Mouse (Mus musculus) fibroblast of lung, adult 2 months (primary cell): ENCODE measurements around the gene Lin7a.

Experiments
- DNase-seq: peaks from one replicate; pipeline ENCODE4 v3.0.0-alpha.2; 2011; ENCODE audit warnings: low read depth

Gene Lin7a

DNA sequence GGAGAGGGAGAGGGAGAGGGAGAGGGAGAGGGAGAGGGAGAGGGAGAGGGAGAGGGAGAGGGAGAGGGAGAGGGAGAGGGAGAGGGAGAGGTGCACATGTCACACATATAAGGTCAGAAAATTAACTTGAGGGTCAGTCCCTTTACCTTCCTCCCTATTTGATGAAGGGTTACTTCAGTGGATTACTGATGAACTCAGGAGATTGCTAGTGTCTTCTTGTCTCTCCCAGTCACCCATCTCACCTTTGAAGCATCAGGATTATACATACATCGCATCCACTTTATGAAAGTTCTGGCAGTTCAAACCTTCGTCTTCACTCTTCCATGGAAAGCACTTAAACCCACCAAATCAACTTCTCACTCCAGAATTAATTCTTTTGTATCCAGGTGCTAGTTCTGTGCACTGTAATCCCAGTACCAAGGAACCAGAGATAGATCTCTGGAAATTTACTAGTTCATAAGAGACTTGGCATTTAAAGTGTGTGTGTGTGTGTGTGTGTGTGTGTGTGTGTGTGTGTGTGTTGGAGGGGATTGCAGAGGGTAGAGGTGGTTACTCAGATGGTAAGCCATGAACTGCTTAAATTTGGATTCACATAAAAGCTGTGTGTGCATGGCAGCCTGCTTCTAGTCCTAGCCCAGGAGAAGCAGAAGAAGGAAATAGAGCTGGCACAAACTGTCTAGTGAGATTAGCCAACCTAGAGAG is 19.5 kb upstream of the Lin7a start:
- no peak for DNase-seq

DNA sequence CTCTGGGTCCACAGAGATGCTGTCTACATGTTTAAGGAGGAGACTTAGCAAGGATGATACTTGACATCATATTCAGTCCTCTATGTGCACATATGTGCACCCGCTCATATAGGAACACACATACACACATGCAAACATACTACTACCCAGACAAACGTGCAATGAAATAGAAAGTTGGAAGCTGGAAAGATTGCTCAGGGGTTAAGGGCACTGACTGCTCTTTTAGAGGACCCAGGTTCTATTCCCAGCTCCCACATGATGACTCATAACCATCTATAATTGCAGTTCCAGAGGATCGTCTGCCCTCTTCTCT is 19.0 kb upstream of the Lin7a start:
- no peak for DNase-seq

DNA sequence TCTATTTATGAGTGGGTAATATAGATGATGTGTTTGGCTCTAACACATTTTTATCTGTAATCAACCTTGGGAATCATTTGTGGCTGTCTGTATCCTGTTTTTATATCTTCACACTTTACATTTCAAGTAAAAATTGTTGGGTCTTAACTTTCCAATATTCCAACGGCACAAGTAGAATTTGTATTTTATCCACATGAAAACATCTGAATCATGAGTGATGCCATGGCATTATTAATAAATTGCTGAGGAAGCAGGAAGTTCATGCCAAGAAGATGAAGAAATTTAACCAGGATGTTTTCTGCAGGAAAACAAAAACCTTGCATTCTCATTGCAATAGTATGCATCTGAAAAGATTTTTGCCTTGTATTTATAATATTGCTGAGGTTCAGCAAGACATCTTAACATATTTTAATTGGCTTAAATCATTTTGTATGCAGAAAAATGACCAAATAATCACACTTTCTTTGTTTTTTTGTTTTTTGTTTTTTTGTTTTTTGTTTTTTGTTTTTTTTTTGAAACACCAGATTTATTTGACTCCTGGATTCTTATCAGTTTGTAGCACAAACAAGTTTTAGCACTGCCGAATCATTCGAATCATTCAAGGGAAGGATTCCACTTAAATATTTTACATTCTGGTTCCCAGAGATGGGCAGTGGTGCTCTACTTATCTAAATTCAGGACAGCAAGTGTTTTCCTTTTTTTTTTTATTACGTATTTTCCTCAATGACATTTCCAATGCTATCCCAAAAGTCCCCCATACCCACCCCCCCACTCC is 18.1 kb upstream of the Lin7a start:
- DNase-seq = no peak

DNA sequence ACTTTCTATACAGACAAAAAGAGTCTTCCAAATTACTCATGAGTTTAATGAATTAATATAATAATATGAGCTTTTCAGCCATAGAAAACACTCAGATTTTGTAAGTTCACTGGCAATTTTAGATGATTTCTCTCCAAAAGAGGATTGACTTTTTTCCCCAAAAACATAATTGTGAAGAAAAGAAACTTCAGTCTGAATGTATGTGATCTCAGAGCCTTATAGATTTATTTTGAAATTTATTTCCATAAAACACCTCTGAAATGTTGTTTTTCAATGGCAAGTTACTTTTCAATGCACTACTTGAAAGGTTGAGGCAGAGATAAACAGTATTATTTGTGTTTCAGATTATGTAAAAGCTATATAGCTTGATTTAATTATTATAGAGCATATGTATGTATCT is 16.8 kb upstream of the Lin7a start:
- no peak for DNase-seq

DNA sequence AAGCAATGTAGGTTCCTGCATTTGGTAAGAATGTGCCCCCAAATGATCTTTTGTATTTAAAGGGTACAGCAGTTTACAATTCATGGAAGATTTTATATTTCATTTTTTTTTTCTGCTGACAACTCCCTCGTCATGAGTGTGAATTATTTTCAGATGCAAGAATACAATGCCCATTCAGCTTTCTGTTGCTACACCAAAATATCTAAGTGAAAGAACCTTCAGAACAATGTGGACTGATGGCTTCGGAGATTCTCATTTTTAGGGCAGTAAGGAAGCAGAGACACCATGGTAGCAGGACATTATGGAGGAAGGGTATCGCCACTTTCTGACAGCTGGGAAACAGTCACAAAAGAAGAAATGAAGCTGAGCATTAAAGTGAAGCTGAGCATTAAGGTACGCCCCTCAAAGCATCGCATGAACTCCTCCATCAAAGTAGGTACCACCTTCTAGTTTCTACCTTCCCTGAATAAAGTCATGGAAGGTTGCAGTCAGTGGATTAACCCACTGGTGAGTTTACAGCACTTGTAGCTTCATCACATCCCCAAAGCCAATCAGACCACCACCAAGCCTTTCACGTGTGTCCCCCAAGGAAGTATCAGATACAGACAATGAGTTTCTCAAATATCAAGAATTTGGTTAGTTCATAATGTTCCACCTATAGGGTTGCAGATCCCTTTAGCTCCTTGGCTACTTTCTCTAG is 16.0 kb upstream of the Lin7a start:
- DNase-seq = no peak

DNA sequence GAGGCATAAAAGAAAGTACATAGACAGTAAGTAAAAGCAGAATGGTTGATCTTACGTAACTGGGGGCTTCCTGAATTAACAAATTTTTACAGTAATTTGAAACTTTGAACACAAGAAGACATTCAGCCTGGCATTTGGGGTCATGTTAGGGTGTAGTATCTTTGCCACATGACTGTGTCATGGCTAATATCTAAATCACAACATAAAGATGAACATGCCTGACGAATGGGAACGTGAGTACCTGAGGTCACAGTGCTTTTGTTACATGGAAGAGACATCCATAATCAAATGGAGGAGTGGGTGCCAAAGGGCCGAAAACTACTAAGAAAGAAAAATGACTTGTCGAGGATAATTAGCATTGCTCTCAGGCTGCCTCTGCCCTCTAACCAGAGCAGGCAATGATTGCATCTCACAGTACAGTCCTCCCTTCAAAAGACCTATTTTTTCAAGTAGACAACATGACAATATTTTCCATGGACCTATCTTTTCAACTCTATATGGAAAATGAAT is 15.0 kb upstream of the Lin7a start:
- no peak for DNase-seq

DNA sequence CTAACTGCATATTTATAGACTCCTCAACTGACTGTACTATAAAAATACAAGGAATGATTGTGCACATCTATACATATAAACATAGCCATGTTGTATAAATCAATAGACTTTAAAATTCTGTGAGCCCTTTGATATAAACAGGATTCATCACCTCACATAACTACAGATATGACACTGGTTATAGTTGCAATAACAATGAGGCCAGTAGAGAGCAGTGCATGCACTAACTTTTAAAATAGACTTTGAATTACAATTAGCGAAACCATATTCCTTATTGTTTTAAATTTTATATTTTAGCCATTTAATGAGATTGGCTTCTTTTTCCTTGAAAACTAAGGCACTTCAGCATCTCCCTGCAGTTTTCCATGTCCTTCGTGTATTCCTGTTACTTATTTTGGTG is 11.1 kb upstream of the Lin7a start:
- DNase-seq = no peak

DNA sequence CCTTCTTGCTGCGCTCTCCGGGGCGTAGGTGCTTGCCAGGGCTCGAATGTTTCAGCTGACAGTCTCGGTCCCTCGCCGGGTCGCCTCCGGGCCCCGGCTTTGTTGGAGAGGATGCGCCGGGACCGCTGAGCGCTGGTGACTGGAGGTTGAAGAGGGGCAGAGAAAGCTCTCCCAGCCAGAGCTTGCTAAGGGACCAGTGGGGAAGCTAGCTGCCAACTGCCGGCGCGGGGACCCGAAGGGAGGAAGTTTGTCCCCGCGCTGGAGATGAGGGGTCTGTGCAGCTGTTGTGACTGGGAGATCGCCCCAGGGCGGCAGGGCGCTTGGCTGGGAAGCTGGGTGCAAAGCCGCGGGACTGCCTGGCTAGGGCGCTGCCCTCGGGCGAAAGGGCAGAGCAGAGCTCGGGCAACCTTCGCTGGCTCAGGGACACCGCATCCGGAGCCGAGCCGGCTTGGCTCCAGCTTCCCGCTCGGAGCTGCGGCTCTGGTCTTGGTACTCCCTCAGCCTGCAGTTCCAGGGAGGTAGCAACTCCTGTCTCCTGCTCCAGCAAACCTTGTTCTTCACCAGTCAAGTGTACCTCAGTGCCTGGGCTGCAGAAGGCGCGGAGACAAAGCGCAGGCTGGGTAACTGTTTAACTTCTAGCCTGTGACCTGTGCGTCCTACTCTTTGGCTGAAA is 781 bp downstream of the Lin7a start:
- DNase-seq = no peak

DNA sequence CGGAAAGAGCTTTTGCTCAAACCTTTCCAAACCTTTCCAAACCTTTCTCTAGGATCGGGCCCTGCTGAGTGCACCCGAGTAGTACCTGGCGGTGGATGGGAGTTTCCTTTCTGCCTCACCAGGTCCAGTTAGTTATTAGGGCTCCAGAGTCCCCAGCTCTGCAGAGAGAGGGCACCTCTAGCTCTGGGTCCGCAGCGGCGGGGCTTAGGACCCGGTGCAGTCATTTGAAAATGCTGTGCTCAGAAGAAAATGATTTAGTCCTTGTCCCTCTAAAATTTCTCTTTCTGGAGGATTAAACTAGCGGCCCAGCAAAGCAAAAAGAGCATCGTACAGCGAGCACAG is 1.3 kb downstream of the Lin7a start:
- no peak for DNase-seq

DNA sequence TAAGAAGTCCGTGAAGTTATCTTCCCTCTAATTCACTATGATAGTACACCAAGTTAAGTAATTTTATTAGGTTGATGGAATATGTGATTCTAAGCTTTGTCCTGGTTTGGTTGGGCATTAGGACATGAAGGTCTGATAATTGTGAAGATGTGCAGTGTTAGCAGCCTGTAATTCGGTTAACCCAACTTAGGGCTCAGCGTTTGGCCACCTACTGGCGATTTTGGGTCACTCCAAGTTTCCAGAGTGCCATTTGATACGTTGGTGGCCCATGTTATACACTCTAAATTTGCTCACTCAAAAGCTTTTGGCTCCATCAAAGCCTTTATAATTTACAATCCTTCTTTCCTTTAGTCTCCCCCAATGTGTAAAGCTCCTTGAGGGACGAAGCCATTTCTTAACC is 2.4 kb downstream of the Lin7a start:
- DNase-seq = no peak

DNA sequence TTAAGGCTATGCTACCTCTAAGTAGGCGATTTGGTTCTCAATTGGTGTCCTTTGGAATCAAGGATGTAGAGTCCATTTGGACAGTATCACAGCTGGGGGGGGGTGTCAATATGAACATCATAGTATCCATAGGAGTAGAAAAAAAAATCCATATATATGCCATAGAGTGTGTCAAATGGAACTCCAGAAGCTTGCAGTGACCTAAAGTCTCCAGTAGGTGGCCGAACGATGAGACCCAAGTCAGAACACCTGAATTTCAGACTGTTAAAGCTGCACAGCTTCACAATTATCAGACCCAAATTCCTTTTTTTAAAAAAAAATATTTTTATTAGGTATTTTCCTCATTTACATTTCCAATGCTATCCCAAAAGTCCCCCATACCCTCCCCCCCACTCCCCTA is 3.3 kb downstream of the Lin7a start:
- DNase-seq = no peak

DNA sequence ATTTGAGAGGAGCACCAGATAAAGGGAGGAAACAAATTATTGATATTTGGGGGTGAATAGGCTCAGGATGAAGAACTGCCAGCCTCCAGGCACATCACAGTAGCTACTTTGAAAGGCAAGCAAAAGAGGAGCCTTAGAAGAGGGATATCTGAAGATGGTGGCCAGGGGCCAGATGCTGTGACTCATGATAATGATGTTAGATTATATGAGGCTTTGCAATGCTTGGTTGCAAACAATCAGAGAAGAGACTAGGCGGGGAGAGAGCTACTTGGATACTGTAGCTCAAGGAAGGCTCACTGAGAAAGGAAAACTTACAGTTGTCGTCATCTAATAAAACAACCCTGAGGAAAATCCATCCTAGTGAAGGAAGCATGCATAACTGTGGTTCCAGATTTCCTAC is 5.2 kb downstream of the Lin7a start:
- DNase-seq = no peak

DNA sequence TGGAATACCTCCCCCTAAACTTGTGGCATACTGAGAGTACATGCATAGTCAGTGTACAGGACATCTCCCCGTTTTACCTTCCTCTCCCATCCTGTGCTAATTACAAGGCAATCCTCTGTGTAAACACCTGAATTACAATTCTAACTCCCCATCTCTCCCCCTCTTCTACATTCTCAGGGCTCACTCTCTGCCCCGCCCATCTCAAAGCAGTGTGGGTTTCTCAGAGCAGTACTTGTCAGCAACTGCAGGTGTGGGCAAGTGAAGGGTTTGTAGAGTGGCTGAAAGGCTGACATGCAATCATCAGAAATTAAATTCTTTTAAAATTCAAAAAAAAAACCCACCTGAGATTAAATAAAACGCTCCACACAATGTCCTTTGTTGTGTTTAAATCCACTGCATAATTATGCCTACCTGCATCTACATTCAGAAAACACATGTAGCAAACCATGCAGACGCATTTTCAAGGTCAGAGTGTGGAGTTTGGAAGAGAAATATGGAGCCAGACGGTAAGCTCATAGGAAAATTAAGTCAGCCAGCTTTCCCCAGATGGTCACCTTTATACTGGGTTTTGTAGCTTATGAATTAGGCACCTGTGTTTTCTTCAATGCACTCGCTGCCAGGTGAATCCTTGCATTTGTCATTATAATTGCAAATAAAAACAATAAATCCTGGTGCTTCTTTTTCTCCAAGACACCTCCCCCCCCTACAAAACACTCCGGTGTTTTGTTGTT is 22.6 kb downstream of the Lin7a start:
- no peak for DNase-seq

DNA sequence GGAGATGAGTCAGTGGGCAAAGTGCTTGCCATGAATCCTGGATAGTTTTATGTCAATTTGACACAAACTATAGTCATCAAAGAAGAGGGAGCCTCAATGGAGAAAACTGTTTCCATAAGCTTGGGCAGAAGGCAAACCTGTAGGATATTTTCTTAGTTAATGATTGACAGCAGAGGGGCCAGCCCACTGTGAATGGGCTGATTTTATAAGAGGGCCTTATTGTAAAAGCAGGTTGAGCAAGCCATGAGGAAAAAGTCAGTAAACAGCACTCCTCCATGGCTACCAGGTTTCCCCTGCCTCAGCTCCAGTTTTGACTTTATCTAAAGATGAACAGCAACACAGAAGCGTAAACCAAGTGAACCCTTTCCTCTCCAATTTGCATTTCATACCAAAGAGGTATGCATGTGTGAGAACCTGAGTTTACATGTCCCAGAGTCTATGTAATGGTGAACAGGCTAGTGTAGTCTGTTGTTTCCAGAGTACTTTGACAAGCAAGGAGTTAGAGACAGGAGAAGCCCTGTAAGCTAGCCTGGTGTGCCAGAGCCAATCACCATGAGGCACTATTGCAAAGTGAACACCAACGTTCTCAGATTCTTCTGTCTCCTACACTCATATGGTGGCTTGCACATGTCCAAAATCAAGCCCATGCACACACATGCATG is 29.2 kb downstream of the Lin7a start:
- no peak for DNase-seq

DNA sequence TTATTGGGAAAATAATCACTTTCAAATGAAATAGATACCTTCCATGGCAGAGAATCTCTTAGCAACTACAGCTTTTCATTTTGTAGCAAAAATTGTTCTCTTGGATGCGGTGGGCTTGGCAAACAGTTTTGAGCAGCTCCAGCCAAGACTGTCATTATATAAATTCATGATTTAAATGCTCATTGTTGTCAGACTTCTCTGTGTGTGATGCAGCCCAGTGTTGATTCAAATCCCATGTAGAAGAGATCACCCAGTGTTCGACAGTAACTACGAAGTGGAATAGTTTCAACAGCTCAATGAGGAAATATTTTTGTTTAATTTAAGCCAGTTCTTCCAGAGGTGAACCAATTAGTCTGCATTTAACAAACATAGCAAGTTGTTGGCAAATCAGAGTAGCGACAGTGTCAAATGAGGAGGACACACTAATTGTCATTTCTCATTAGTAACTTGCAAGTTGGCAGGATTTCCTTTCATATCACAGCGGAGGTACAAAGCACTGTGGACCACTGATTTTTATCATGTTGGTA is 39.5 kb downstream of the Lin7a start:
- DNase-seq = no peak

DNA sequence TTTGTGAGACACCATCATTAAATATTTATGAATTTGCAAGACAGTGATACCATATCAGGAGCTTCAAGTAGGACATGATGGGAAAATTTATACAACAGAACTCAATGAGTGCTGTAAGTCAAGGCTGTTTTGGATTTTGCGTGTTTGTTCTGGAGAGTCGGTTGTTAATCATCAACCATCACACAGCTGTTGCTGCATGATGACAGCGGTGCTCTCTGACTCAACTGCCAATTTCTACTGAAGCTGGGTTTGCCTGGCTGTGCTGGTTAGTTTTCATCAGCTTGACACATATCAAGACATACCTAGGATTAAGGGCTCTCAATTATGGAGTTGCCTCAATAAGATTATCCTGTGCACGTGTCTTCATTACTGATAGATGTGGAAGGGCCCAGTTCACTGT is 41.1 kb downstream of the Lin7a start:
- no peak for DNase-seq

DNA sequence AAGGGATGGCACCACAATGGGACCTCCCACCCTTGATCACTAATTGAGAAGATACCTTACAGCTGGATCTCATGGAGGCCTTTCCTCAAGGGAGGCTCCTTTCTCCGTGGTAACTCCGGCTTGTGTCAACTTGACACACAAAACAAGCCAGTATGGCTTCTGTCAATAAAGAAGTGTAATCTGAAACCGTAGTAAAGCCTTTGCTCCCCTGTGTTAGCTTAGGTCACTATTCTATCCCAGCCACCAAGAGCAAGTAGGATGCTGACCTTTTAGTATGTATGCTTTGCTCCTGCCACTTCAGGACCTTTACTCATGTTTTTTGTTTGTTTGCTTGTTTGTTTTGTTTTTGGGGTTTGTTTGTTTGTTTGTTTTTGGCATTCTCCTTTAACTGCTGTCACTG is 41.9 kb downstream of the Lin7a start:
- no peak for DNase-seq

DNA sequence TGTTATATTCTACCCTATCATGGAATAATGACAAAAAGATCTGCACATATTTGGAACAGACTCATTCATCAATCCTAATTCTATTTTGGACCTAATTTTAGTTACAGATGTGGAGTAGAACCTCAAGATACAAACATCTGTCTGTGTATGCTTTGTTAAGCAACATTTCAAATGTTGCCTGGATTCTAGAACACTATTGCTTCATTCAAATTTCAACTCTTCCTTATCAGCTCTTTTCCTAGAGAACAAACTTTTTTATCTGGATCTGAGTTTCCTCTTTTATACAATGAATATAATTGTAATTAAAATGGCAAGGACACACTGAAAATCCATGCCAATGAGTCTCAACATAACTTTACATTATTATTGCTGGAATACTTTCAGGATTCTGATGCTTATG is 43.8 kb downstream of the Lin7a start:
- DNase-seq = no peak

DNA sequence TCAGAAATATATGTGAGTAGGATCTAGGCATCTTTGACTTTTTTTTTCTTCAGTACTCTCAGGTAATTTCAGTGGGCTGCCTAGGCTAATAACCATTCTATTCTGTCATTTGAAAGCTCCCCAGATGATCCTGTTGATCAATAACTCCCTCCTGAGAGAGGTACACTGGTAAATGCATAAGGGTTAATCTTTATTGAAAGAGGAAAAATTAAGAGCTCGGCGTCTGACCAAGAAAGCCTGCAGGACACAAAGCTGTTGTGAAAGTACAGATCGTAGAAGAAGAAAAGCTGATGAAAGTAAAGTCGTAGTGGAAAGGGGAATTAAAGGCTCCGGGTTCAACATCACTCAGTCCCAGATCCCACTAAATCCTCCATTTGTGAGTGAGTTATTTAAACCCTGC is 44.2 kb downstream of the Lin7a start:
- DNase-seq = no peak

DNA sequence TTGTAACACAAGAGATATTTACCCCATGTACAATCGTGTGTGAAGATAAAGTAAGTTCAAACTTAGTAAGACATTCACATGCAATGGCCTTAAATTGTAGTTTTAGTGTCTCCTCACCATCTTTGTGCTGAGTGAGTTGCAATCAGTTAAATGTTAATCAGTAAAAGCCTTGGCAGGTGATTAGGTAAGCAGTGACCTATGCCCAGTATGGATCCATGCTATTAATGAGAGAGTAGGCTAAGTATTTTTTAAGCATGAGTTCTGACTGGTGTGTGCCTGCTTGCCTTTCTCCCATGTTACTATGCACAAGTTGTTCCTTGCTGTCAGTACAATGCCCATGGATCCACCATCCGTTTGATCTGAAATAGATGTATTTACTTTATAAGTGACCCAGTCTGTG is 44.6 kb downstream of the Lin7a start:
- DNase-seq = no peak

DNA sequence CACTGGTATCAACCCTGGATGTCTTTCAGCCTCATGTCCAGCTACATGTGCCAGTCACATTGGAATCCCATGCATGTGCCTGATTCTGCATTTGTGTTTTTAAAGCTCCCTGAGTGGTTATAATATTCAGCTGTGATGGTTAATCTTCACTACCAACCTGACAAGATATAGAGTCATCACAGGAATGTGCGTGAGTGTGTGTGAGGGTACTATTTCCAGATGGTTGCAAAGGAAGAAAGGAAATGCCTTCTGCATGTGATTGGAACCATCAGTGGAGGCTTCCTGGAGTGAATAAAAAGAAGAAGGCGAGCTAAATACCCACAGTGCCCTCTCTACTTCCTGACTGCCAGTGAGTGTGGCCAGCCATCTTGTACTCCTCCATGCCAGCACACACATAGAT is 48.2 kb downstream of the Lin7a start:
- DNase-seq = no peak
